Mouse (Mus musculus) natural killer cell, adult 2 months (primary cell): ENCODE results near the gene Gpr142.

Experiments used
- DNase-seq, 2 experiments: peaks; one replicate each; pipeline ENCODE4 v3.0.0; 2022; ENCODE audit warnings: low spot score in 2 of 2

Gpr142 gene

GRCm38 (mm10) chr11:114801906-114802305 lies 3.2 kb downstream of the Gpr142 start:
- no peak for DNase-seq

GRCm38 (mm10) chr11:114802540-114803267 lies 4.0 kb downstream of the Gpr142 start:
- DNase-seq, result no peak

- DNase-seq, result no peak
Measured at GRCm38 (mm10) chr11:114803990-114804389, 5.3 kb downstream of the Gpr142 start.

GRCm38 (mm10) chr11:114807025-114807424 lies 8.3 kb downstream of the Gpr142 start:
- DNase-seq, result no peak

GRCm38 (mm10) chr11:114807686-114808427 lies 9.1 kb downstream of the Gpr142 start:
- DNase-seq, result peak; percentile 33 to 54

GRCm38 (mm10) chr11:114809371-114809770 lies 10.6 kb downstream of the Gpr142 start:
- DNase-seq, result no peak

- DNase-seq, result no peak
Measured at GRCm38 (mm10) chr11:114810344-114810743, 11.6 kb downstream of the Gpr142 start.

GRCm38 (mm10) chr11:114812731-114813240 lies 14.1 kb downstream of the Gpr142 start:
- peak; percentile 79 to 84 for DNase-seq

GRCm38 (mm10) chr11:114814873-114815592 lies 16.3 kb downstream of the Gpr142 start:
- DNase-seq, result no peak

GRCm38 (mm10) chr11:114816934-114817333 lies 18.2 kb downstream of the Gpr142 start:
- no peak for DNase-seq

GRCm38 (mm10) chr11:114818185-114818584 lies 19.5 kb downstream of the Gpr142 start:
- DNase-seq, result peak; percentile 29 to 37

GRCm38 (mm10) chr11:114819110-114819509 lies 20.4 kb downstream of the Gpr142 start:
- DNase-seq, result no peak

- DNase-seq, result no peak
Measured at GRCm38 (mm10) chr11:114820444-114820843, 21.7 kb downstream of the Gpr142 start.

- DNase-seq, result no peak
Measured at GRCm38 (mm10) chr11:114821325-114821724, 22.6 kb downstream of the Gpr142 start.

- no peak for DNase-seq
Measured at GRCm38 (mm10) chr11:114822727-114823126, 24.0 kb downstream of the Gpr142 start.

GRCm38 (mm10) chr11:114823199-114823725 lies 24.5 kb downstream of the Gpr142 start:
- no peak for DNase-seq

- no peak for DNase-seq
Measured at GRCm38 (mm10) chr11:114826686-114827085, 28.0 kb downstream of the Gpr142 start.

- DNase-seq, result no peak
Measured at GRCm38 (mm10) chr11:114829499-114830432, 31.0 kb downstream of the Gpr142 start.

GRCm38 (mm10) chr11:114830433-114830773 lies 31.7 kb downstream of the Gpr142 start:
- no peak for DNase-seq

- no peak for DNase-seq
Measured at GRCm38 (mm10) chr11:114833166-114833565, 34.4 kb downstream of the Gpr142 start.
